Mouse (Mus musculus) MEL (cell line): ENCODE measurements around the gene Wars2. TPM values are rescaled to one million over a fixed set of nuclear protein-coding genes. Genes with fewer than 3 reads are reported as not detected.

Source experiments
- DNase-seq: peaks from one replicate; pipeline ENCODE4 v3.0.0; 2011; ENCODE audit warnings: low read depth, low spot score
- H3K27ac ChIP-seq: 2 replicates; pipeline ENCODE4 v1.5.1; 2012; ENCODE audit warnings: low read depth, mild to moderate bottlenecking, control low read depth, low read length, moderate library complexity; ENCODE audit not compliant: control insufficient read depth
- H3K27me3 ChIP-seq, 2 experiments: fragments of 150-350 bp in 1 of 2; sonication (generic) in 1 of 2; 2 replicates each; pipeline ENCODE4 v1.6.1; 2012; ENCODE audit warnings: low read length in 2 of 2, mild to moderate bottlenecking in 2 of 2, improper control_type of control experiment in 1 of 2, moderate library complexity in 1 of 2; ENCODE audit not compliant: insufficient read depth in 2 of 2, control insufficient read depth in 1 of 2
- H3K36me3 ChIP-seq, 2 experiments: 2 replicates each; pipeline ENCODE4 v1.6.1; 2012 to 2014; ENCODE audit warnings: low read length in 2 of 2, improper control_type of control experiment in 1 of 2, inconsistent platforms in 1 of 2, mild to moderate bottlenecking in 1 of 2; ENCODE audit not compliant: insufficient read depth in 2 of 2, control insufficient read depth in 1 of 2
- H3K4me1 ChIP-seq, 2 experiments: fragments of 150-350 bp in 1 of 2; sonication (generic) in 1 of 2; 2 replicates each; pipeline ENCODE4 v1.6.1; 2012; ENCODE audit warnings: low read length in 2 of 2, improper control_type of control experiment in 1 of 2, mild to moderate bottlenecking in 1 of 2; ENCODE audit not compliant: insufficient read depth in 2 of 2, control insufficient read depth in 1 of 2
- H3K4me3 ChIP-seq, 2 experiments: fragments of 150-350 bp in 1 of 2; sonication (generic) in 1 of 2; 2 replicates each; pipeline ENCODE4 v1.5.1; 2012; ENCODE audit warnings: low read depth in 2 of 2, low read length in 2 of 2, mild to moderate bottlenecking in 2 of 2, moderate library complexity in 2 of 2, control low read depth in 1 of 2, improper control_type of control experiment in 1 of 2; ENCODE audit not compliant: control insufficient read depth in 1 of 2, insufficient read depth in 1 of 2
- H3K79me2 ChIP-seq: 2 replicates; pipeline ENCODE4 v1.6.1; 2012; ENCODE audit warnings: mild to moderate bottlenecking, low read length, moderate library complexity; ENCODE audit not compliant: control insufficient read depth, poor library complexity, insufficient read depth
- H3K9ac ChIP-seq: 2 replicates; pipeline ENCODE4 v1.6.1; 2012; ENCODE audit warnings: low read depth, mild to moderate bottlenecking, control low read depth, low read length, moderate library complexity; ENCODE audit not compliant: control insufficient read depth, poor library complexity, severe bottlenecking
- H3K9me3 ChIP-seq: fragments of 150-350 bp; sonication (generic); replicated peaks from 2 replicates; pipeline ENCODE4 v1.6.1; 2012; ENCODE audit warnings: mild to moderate bottlenecking, low read length, improper control_type of control experiment, moderate library complexity; ENCODE audit not compliant: insufficient read depth
- BHLHE40 ChIP-seq: IDR thresholded peaks from 2 replicates; pipeline ENCODE4 v1.6.1; 2012; ENCODE audit warnings: low read depth, mild to moderate bottlenecking, inconsistent platforms, low read length, improper control_type of control experiment, borderline replicate concordance
- CHD1 ChIP-seq: IDR thresholded peaks from 2 replicates; pipeline ENCODE4 v1.6.1; 2012; ENCODE audit warnings: low read depth, mild to moderate bottlenecking, inconsistent platforms, low read length, improper control_type of control experiment
- CHD2 ChIP-seq: IDR thresholded peaks from 2 replicates; pipeline ENCODE4 v1.6.1; 2011; ENCODE audit warnings: low read length, improper control_type of control experiment
- E2F4 ChIP-seq: IDR thresholded peaks from 2 replicates; pipeline ENCODE4 v1.6.1; 2011; ENCODE audit warnings: low read depth, low read length, improper control_type of control experiment, borderline replicate concordance
- ELF1 ChIP-seq: IDR thresholded peaks from 2 replicates; pipeline ENCODE4 v1.6.1; 2014; ENCODE audit warnings: low read depth, mild to moderate bottlenecking, inconsistent platforms, low read length, improper control_type of control experiment, moderate library complexity
- EP300 ChIP-seq, 2 experiments: IDR thresholded peaks; 2 replicates each; pipeline ENCODE4 v1.6.1; 2011; ENCODE audit warnings: improper control_type of control experiment in 2 of 2, low read length in 2 of 2, low read depth in 1 of 2, mild to moderate bottlenecking in 1 of 2
- ETS1 ChIP-seq: IDR thresholded peaks from 2 replicates; pipeline ENCODE4 v1.6.1; 2012; ENCODE audit warnings: low read depth, mild to moderate bottlenecking, inconsistent platforms, low read length, improper control_type of control experiment, moderate library complexity
- GABPA ChIP-seq: IDR thresholded peaks from 2 replicates; pipeline ENCODE4 v1.6.1; 2012; ENCODE audit warnings: low read depth, mild to moderate bottlenecking, inconsistent platforms, low read length, improper control_type of control experiment, moderate library complexity
- GATA1 ChIP-seq: IDR thresholded peaks from 2 replicates; pipeline ENCODE4 v1.6.1; 2011; ENCODE audit warnings: low read depth, low read length, improper control_type of control experiment
- KAT2A ChIP-seq: conservative IDR thresholded peaks from 2 replicates; pipeline ENCODE4 v1.6.1; 2012; ENCODE audit warnings: low read depth, low read length, improper control_type of control experiment, inconsistent platforms
- MAFK ChIP-seq: IDR thresholded peaks from 2 replicates; pipeline ENCODE4 v1.6.1; 2011; ENCODE audit warnings: low read depth, mild to moderate bottlenecking, low read length, improper control_type of control experiment, borderline replicate concordance
- MAZ ChIP-seq: IDR thresholded peaks from 2 replicates; pipeline ENCODE4 v1.6.1; 2012; ENCODE audit warnings: low read depth, mild to moderate bottlenecking, inconsistent platforms, low read length, improper control_type of control experiment
- MYB ChIP-seq: IDR thresholded peaks from 2 replicates; pipeline ENCODE4 v1.6.1; 2011; ENCODE audit warnings: mild to moderate bottlenecking, low read depth, low read length, improper control_type of control experiment
- POLR2AphosphoS5 ChIP-seq: IDR thresholded peaks from 2 replicates; pipeline ENCODE4 v1.6.1; 2012; ENCODE audit warnings: low read depth, borderline replicate concordance, mild to moderate bottlenecking, inconsistent platforms, low read length, moderate library complexity, mixed read lengths
- RAD21 ChIP-seq: IDR thresholded peaks from 2 replicates; pipeline ENCODE4 v1.6.1; 2011; ENCODE audit warnings: mild to moderate bottlenecking, low read depth, low read length, improper control_type of control experiment
- RCOR1 ChIP-seq: IDR thresholded peaks from 2 replicates; pipeline ENCODE4 v1.6.1; 2012; ENCODE audit warnings: low read depth, mild to moderate bottlenecking, inconsistent platforms, low read length, improper control_type of control experiment
- SIN3A ChIP-seq: IDR thresholded peaks from 2 replicates; pipeline ENCODE4 v1.6.1; 2012; ENCODE audit warnings: low read length, improper control_type of control experiment, inconsistent platforms
- UBTF ChIP-seq: IDR thresholded peaks from 2 replicates; pipeline ENCODE4 v1.6.1; 2012; ENCODE audit warnings: low read depth, mild to moderate bottlenecking, inconsistent platforms, low read length, improper control_type of control experiment, moderate library complexity, borderline replicate concordance; ENCODE audit not compliant: insufficient read depth
- ZKSCAN1 ChIP-seq: IDR thresholded peaks from 2 replicates; pipeline ENCODE4 v1.6.1; 2012; ENCODE audit warnings: low read depth, mild to moderate bottlenecking, inconsistent platforms, low read length, improper control_type of control experiment, moderate library complexity
- ZMIZ1 ChIP-seq: IDR thresholded peaks from 2 replicates; pipeline ENCODE4 v1.6.1; 2012; ENCODE audit warnings: low read depth, mild to moderate bottlenecking, inconsistent platforms, low read length, improper control_type of control experiment, moderate library complexity
- polyA plus RNA-seq, 2 experiments: library from polyadenylated mRNA; stranded (reverse) in 1 of 2; unstranded in 1 of 2; fragments of >175 nt in 1 of 2; fragments of >200 nt in 1 of 2; gene quantifications; 2 replicates each; pipeline versions ENCODE4 v1.2.1 to v1.2.4; 2012; ENCODE audit warnings: low replicate concordance in 2 of 2, low read depth in 1 of 2; ENCODE audit not compliant: insufficient read length in 2 of 2, insufficient read depth in 1 of 2, missing spikeins in 1 of 2
- total RNA-seq: library from RNA; depleted of rRNA; stranded (reverse); fragments of 300-350 nt; gene quantifications from 2 replicates; pipeline ENCODE4 v1.2.3, GENCODE M21; 2012

Gene Wars2
- total and polyA plus RNA-seq, 3 experiments, result 8.8 to 11.4 TPM; not detected in 1

DNA sequence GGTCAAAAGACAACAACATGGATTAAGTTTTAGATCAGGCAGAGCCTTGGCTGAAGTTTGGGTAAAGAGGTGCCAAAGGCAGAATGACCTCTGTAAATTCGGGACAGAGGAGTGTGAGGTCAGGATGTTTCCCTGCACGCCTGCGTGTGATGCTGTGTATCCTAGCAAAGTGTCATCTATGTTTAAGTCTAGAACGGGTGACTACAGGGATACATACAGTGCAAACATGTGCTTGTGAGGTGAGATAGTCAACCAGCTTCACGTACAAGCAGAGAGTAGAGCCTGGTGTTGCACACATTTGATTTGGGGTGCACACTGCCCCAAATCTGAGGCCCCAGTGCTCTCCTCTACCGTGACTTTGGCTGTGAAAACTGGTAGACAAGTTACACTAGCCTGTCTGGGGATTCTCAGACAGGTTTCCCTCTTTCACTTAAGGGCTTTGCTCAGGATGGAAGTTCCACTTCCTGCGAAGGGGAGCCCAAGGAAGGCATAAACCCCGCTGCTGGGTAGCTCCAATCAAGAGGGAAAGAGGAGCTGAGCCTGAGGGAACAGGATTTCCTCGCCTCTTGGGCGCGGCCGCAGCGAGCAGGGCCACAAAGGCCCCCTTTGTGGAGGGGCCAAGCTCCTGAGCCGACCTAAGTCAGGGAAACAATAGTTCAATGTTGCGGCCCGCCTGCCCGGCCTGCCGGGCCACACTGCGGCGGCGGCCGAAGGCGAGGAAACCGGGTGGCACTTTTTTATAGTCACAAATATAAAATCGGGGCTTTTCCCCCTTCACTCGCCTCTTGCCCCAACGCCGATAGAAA, 107.3 kb downstream of the Wars2 start:
- Histone ChIP-seq H3K27me3 (no peaks in the 10 kb centered on the region; a peak in 1 of 4 replicates), H3K4me3 (no peak overlapping the region), H3K4me1 (no peaks in the 10 kb centered on the region), H3K9ac (no peak overlapping the region), H3K79me2 (no peaks in the 10 kb centered on the region), H3K27ac (no peak overlapping the region), H3K9me3 (no peaks in the 10 kb centered on the region), H3K36me3 (no peaks in the 10 kb centered on the region)
- no peak for DNase-seq
- TF ChIP-seq CHD2, result no peak
- no peak for TF ChIP-seq BHLHE40
- TF ChIP-seq POLR2AphosphoS5, result no peak
- TF ChIP-seq KAT2A, result no peak
- TF ChIP-seq ZMIZ1, result no peak

GRCm38 (mm10) chr3:99248831-99249550, 108.1 kb downstream of the Wars2 start:
- DNase-seq, result no peak
- Histone ChIP-seq H3K27me3 (no peaks in the 10 kb centered on the region; a peak in 1 of 4 replicates), H3K79me2 (peaks cover 4% of the 10 kb centered on the region; the same call in 1 of the 2 replicates), H3K4me1 (no peaks in the 10 kb centered on the region), H3K4me3 (no peak overlapping the region), H3K9ac (no peak overlapping the region), H3K9me3 (no peaks in the 10 kb centered on the region), H3K36me3 (no peaks in the 10 kb centered on the region), H3K27ac (no peak overlapping the region)
- no peak for TF ChIP-seq POLR2AphosphoS5
- no peak for TF ChIP-seq MYB
- no peak for TF ChIP-seq RAD21
- TF ChIP-seq EP300 (IDR thresholded peaks at IDR 0.05; ENCODE audit: low read depth in 1 of 2, low read length in 2 of 2), result no peak
- no peak for TF ChIP-seq ZKSCAN1
- TF ChIP-seq GATA1, result no peak
- no peak for TF ChIP-seq MAZ
- TF ChIP-seq ELF1, result no peak
- TF ChIP-seq UBTF, result no peak
- TF ChIP-seq MAFK, result no peak
- no peak for TF ChIP-seq SIN3A
- no peak for TF ChIP-seq RCOR1
- no peak for TF ChIP-seq ETS1
- no peak for TF ChIP-seq E2F4
- no peak for TF ChIP-seq CHD1
- no peak for TF ChIP-seq GABPA
